Mouse (Mus musculus): ENCODE measurements around the gene Pkib.

DNA sequence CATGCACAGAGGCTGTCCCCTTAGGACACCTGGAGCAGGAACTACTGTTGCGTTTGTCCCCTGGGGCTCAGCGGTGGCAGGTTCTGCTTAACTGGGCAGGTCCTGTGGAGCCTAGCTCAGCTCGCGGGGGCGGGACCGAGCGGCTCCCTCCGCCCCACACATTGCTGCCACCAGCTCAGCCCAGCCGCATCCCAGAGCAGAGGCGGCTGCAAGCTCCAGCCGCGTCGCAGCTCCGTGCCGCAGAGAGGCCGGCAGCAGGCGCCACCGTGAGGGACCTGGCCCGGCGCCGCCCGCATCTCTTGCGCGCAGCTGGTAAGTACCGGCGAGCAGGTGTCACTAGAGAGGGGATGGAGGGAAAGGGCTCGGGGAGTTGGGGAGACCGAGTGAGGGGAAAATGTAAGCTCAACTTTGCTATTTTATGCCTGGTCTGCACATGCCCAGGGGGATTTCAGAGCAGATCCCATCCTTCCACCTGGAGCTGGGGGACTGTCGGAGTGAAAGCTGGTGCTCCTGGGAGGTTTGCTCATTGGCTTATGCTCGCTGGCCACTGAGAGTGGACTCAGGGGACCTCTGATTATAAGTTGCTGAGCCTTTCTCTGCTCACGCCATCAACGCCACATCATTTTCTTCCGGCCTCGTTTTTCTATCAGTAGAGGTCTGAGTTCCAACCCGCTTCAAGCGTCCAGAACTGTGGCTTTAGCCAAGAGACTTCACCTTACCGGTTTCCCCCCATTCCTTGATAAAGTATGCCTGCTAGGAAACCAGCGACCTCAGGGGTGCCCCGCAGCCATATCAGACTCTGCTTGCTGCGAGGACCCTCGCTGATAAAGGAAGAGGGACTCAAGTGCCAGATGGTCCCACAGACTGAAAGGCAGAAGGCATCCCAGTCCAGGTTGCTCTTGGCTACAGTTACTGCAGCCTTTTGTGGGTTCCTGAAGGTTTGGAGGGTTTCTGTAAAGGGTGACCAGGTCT is at the start of gene Pkib:
- TF ChIP-seq CTCF (IDR thresholded peaks at IDR 0.05; ENCODE audit: low read depth) (no peak), EP300 (IDR thresholded peaks at IDR 0.05; ENCODE audit: low read depth) (no peak)

All from liver, postnatal 0 days (tissue).